Mouse (Mus musculus): Measurements from ENCODE around the gene Gtf2f1.

GRCm38 (mm10) chr17:56986105-56986805, 24.8 kb downstream of the Gtf2f1 start:
- no peak for TF ChIP-seq CTCF (conservative IDR thresholded peaks at IDR 0.05; ENCODE audit: insufficient read depth, insufficient read length, low read depth, low read length)
- TF ChIP-seq POLR2A (IDR thresholded peaks at IDR 0.05; ENCODE audit: low read depth, low read length): no peak

All from kidney, adult 2 months (tissue).